Mouse (Mus musculus) liver, embryonic 13.5 days (tissue): Measurements from ENCODE around the gene Tcp1. TPM values are rescaled to one million over a fixed set of nuclear protein-coding genes. Genes with fewer than 3 reads are reported as not detected.
A peak's percentile ranks its signal among the peaks of the same experiment; 100 is the strongest.

Source experiments
- ATAC-seq: fragments of 200-750 bp; cut with Nextera tagmentation; 2 replicates; pipeline ENCODE4 v1.8.0; 2017; ENCODE audit warnings: low read depth, mild to moderate bottlenecking, moderate number of reproducible peaks, moderate library complexity
- DNase-seq: peaks from one replicate; pipeline ENCODE4 v3.0.0; 2022
- H3K27ac ChIP-seq: fragments of 300-500 bp; sonication (generic); 2 replicates; pipeline ENCODE4 v1.5.1; 2015; ENCODE audit warnings: moderate library complexity, mild to moderate bottlenecking, inconsistent platforms
- H3K27me3 ChIP-seq: fragments of 300-500 bp; sonication (generic); 2 replicates; pipeline ENCODE4 v1.6.1; 2015; ENCODE audit warnings: mild to moderate bottlenecking, inconsistent platforms
- H3K36me3 ChIP-seq: fragments of 300-500 bp; sonication (generic); 2 replicates; pipeline ENCODE4 v1.6.1; 2015; ENCODE audit warnings: mild to moderate bottlenecking, inconsistent platforms
- H3K4me1 ChIP-seq: fragments of 300-500 bp; sonication (generic); replicated peaks from 2 replicates; pipeline ENCODE4 v1.6.1; 2015; ENCODE audit warnings: inconsistent platforms
- H3K4me2 ChIP-seq: fragments of 300-500 bp; sonication (generic); 2 replicates; pipeline ENCODE4 v1.6.1; 2015; ENCODE audit warnings: inconsistent platforms, mild to moderate bottlenecking, moderate library complexity
- H3K4me3 ChIP-seq: fragments of 300-500 bp; sonication (generic); replicated peaks from 2 replicates; pipeline ENCODE4 v1.5.1; 2015; ENCODE audit warnings: mild to moderate bottlenecking, inconsistent platforms
- H3K9ac ChIP-seq: fragments of 300-500 bp; sonication (generic); 2 replicates; pipeline ENCODE4 v1.6.1; 2015; ENCODE audit warnings: mild to moderate bottlenecking, inconsistent platforms
- H3K9me3 ChIP-seq: fragments of 300-500 bp; sonication (generic); replicated peaks from 2 replicates; pipeline ENCODE4 v1.6.1; 2016; ENCODE audit warnings: inconsistent platforms
- WGBS: fragments of 180-500 bp; shearing (Covaris S2); methylation state at CpG from one replicate; pipeline ENCODE4 v1.1.7; 2015; ENCODE audit not compliant: insufficient replicate concordance; 5-methylcytosine and 5-hydroxymethylcytosine counted together
- polyA plus RNA-seq: library from polyadenylated mRNA; unstranded; fragments of >200 nt; fragmentation: Nextera tagmentation; extraction: Ambion mirVana; gene quantifications from 2 replicates; pipeline ENCODE4 v1.2.1, GENCODE M21; 2015

The Tcp1 gene
- polyA plus RNA-seq = 346 and 426 TPM in 2 replicates

- DNase-seq = no peak
- WGBS = under 1% methylated on average over 18 of the region's 18 CpGs
- H3K36me3 ChIP-seq = peaks cover 62% of the 10 kb centered on the region
- H3K4me2 ChIP-seq = peak within 1 kb of the TSS; percentile 88
- peak within 1 kb of the TSS; percentile 94 for H3K27ac ChIP-seq
- H3K4me1 ChIP-seq = peaks cover 19% of the 10 kb centered on the region
- no peaks in the 10 kb centered on the region for H3K27me3 ChIP-seq
- no peaks in the 10 kb centered on the region for H3K9me3 ChIP-seq
- H3K4me3 ChIP-seq = peak within 1 kb of the TSS; percentile 89
- ATAC-seq = no peak
- peak within 1 kb of the TSS; percentile 97 for H3K9ac ChIP-seq
Observed at GRCm38 (mm10) chr17:12915488-12915880, at the start of gene Tcp1. TSS of gene Tcp1 (plus strand) at chr17:12915701.

- H3K4me3 ChIP-seq = no peak overlapping the region
- H3K4me2 ChIP-seq = no peak overlapping the region
- H3K9me3 ChIP-seq = no peaks in the 10 kb centered on the region
- WGBS = 65% methylated on average over 10 of the region's 10 CpGs
- H3K9ac ChIP-seq = no peak overlapping the region
- H3K27ac ChIP-seq = no peak overlapping the region
- no peaks in the 10 kb centered on the region for H3K4me1 ChIP-seq
- ATAC-seq (no peak), DNase-seq (no peak)
- peaks cover 20% of the 10 kb centered on the region for H3K27me3 ChIP-seq
- H3K36me3 ChIP-seq = no peaks in the 10 kb centered on the region
Observed at GRCm38 (mm10) chr17:12866853-12867252, 48.6 kb upstream of the Tcp1 start.

DNA sequence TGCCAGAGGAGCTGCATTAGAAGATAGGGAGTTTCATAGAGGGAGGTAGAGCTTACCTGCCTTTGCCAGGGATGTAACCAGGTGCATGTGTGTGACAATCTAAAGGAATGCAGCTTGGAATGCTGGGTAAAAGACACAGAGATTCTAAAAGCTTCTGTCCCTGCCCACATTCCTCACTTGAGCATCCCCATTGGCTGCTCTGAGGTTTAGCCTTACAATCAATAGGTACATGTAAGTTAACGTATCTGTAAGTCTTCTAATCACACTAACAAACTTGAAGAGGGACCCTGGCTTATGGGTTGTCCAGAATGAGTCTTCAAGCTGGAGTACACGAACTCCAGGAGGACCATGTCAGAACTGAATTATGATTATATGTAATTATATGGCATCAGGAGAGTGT lies 47.5 kb upstream of the Tcp1 start, which contains the start of gene Mas1:
TSS of gene Mas1 (minus strand) at position 101 of the 400 bp plus-strand sequence.
- DNase-seq (no peak), ATAC-seq (no peak)
- no peak within 1 kb of the TSS for H3K4me3 ChIP-seq
- H3K4me1 ChIP-seq = no peaks in the 10 kb centered on the region
- H3K27ac ChIP-seq = no peak within 1 kb of the TSS
- 39% methylated on average over 2 of the region's 2 CpGs for WGBS
- H3K27me3 ChIP-seq = peaks cover 30% of the 10 kb centered on the region
- no peak within 1 kb of the TSS for H3K9ac ChIP-seq
- H3K36me3 ChIP-seq = no peaks in the 10 kb centered on the region
- H3K9me3 ChIP-seq = no peaks in the 10 kb centered on the region
- H3K4me2 ChIP-seq = no peak within 1 kb of the TSS

- Histone ChIP-seq H3K9ac (no peak overlapping the region), H3K27me3 (peaks cover 30% of the 10 kb centered on the region), H3K4me3 (no peak overlapping the region), H3K36me3 (no peaks in the 10 kb centered on the region), H3K27ac (no peak overlapping the region), H3K9me3 (no peaks in the 10 kb centered on the region), H3K4me1 (no peaks in the 10 kb centered on the region), H3K4me2 (no peak overlapping the region)
- no peak for DNase-seq
- no peak for ATAC-seq
- WGBS = 8% methylated on average over 4 of the region's 4 CpGs
Observed at GRCm38 (mm10) chr17:12868640-12869039, 46.9 kb upstream of the Tcp1 start.

- Histone ChIP-seq H3K4me1 (no peaks in the 10 kb centered on the region), H3K27me3 (peaks cover 35% of the 10 kb centered on the region), H3K4me3 (no peak overlapping the region), H3K36me3 (no peaks in the 10 kb centered on the region), H3K9ac (no peak overlapping the region), H3K27ac (no peak overlapping the region), H3K4me2 (no peak overlapping the region), H3K9me3 (no peaks in the 10 kb centered on the region)
- DNase-seq = no peak
- no peak for ATAC-seq
- WGBS = 57% methylated on average over 16 of the region's 16 CpGs
Observed at GRCm38 (mm10) chr17:12872275-12873028, 43.0 kb upstream of the Tcp1 start.

DNA sequence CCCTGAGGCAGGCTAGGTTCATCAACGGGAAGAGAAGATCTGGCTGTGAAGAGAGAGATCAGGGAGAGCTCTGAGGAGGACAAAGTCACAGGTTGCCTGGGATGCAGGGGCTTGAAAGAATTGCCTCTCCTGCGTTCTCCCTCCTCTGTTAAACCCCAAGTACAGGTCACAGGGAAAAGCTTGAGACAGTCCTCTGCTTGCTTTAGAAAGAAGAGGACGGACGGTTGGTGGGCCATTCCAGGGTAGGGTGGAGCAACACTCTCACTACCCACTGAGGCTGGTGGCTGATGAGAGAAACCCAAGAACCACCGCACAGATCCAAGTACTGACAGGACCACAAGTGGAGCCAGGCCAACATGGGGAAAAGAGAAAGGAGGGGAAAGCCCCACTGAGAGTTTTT lies 39.8 kb upstream of the Tcp1 start, which contains the start of gene Mrgprh:
TSS of gene Mrgprh (plus strand) at position 301 of the 400 bp plus-strand sequence.
- H3K27ac ChIP-seq = no peak within 1 kb of the TSS
- no peak for ATAC-seq
- WGBS = 47% methylated on average over 5 of the region's 5 CpGs

GRCm38 (mm10) chr17:12880178-12880577 lies 35.3 kb upstream of the Tcp1 start:
- Histone ChIP-seq H3K27me3 (peaks cover 12% of the 10 kb centered on the region; the same call in 1 of the 2 replicates), H3K4me3 (peak overlapping the region; percentile 12; the same call in 1 of the 2 replicates), H3K4me1 (peaks cover 7% of the 10 kb centered on the region; the same call in 1 of the 2 replicates), H3K4me2 (peak overlapping the region; percentile 43), H3K36me3 (no peaks in the 10 kb centered on the region), H3K9me3 (no peaks in the 10 kb centered on the region), H3K9ac (no peak overlapping the region), H3K27ac (no peak overlapping the region)
- peak; percentile 53 for DNase-seq
- 0 out of 2 replicates have a peak, but pooled peaks have one; percentile 47 for ATAC-seq
- 3% methylated on average over 14 of the region's 14 CpGs for WGBS

More for the DNA sequence above, 39.8 kb upstream of the Tcp1 start, which contains the start of gene Mrgprh:
- DNase-seq = no peak
- no peaks in the 10 kb centered on the region for H3K36me3 ChIP-seq
- no peak within 1 kb of the TSS for H3K4me3 ChIP-seq
- H3K9ac ChIP-seq = no peak within 1 kb of the TSS
- H3K9me3 ChIP-seq = no peaks in the 10 kb centered on the region
- no peak within 1 kb of the TSS for H3K4me2 ChIP-seq
- peaks cover 7% of the 10 kb centered on the region; the same call in 1 of the 2 replicates for H3K4me1 ChIP-seq
- H3K27me3 ChIP-seq = peaks cover 32% of the 10 kb centered on the region

- Histone ChIP-seq H3K27ac (no peak overlapping the region), H3K9me3 (no peaks in the 10 kb centered on the region), H3K4me3 (no peak overlapping the region), H3K4me1 (peaks cover 7% of the 10 kb centered on the region; the same call in 1 of the 2 replicates), H3K27me3 (peaks cover 12% of the 10 kb centered on the region; the same call in 1 of the 2 replicates), H3K4me2 (no peak overlapping the region), H3K9ac (no peak overlapping the region), H3K36me3 (no peaks in the 10 kb centered on the region)
- WGBS = 54% methylated on average over 1 of the region's 1 CpGs
- ATAC-seq (no peak), DNase-seq (no peak)
Observed at GRCm38 (mm10) chr17:12881216-12881615, 34.3 kb upstream of the Tcp1 start.

GRCm38 (mm10) chr17:12886620-12887019 lies 28.9 kb upstream of the Tcp1 start:
- no peaks in the 10 kb centered on the region for H3K27me3 ChIP-seq
- peaks cover 11% of the 10 kb centered on the region; the same call in 1 of the 2 replicates for H3K36me3 ChIP-seq
- H3K4me2 ChIP-seq = no peak overlapping the region
- no peaks in the 10 kb centered on the region for H3K9me3 ChIP-seq
- DNase-seq (no peak), ATAC-seq (no peak)
- WGBS = 34% methylated on average over 6 of the region's 6 CpGs
- H3K4me3 ChIP-seq = no peak overlapping the region
- no peaks in the 10 kb centered on the region for H3K4me1 ChIP-seq
- H3K27ac ChIP-seq = no peak overlapping the region
- no peak overlapping the region for H3K9ac ChIP-seq

DNA sequence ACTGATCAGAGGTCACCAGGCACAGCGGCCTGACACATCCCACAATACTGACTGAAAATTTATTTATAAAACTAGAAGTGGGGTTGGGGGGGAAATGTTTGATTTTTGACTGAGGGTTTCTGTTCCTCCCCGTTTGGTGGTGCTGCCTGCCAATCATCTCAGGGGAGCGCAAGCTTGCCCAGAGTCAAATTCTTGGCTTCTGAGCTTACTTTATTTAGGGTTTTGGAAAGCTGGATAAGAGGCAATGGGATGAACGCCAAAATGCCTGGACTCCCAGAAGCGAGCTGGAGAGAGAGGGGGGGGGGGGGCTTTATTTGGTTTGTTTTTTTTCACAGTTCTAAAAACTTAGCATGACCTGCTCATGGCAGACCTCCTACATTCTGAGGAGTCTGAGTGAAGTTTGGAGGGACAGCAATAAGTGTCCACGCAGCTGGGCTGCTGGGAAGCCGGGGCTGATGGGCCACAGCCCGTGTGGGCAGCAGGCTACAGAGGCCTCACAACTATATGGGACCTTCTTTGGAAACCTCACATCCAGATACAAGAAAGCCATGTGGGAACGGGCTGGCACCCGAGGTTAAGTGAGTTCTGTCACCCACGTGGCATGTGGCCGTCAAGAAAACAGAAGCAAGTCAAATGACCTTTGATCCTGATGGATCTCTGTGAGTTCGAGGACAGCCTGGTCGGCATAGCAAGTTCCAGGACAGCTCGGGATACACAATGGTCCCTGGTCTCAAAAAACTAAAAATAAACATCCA lies 28.3 kb upstream of the Tcp1 start:
- Histone ChIP-seq H3K9me3 (no peaks in the 10 kb centered on the region), H3K27me3 (no peaks in the 10 kb centered on the region), H3K36me3 (peaks cover 16% of the 10 kb centered on the region; the same call in 1 of the 2 replicates), H3K4me1 (no peaks in the 10 kb centered on the region), H3K9ac (no peak overlapping the region), H3K27ac (no peak overlapping the region), H3K4me2 (no peak overlapping the region), H3K4me3 (no peak overlapping the region)
- ATAC-seq (no peak), DNase-seq (no peak)
- 70% methylated on average over 15 of the region's 15 CpGs for WGBS

DNA sequence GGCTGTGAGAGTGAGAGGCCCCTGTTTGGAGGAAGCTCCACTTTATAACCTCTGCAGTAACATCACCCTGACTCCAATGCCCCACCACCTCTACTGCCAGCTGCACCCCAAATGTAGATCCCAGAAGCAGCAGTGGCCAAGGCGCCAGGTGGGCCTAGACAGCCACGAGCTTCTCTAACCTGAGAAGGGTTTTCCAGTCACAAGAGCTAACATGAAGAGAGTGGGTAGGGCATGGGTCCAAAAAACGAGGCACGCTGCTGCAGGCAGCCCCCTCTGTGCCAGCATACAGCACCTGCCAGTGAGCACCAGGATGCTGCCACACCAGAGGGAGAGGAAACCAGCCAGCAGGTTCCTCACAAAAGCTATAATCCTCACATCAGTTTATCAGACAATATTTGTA lies 24.4 kb upstream of the Tcp1 start:
- no peak for DNase-seq
- ATAC-seq = no peak
- Histone ChIP-seq H3K4me2 (no peak overlapping the region), H3K36me3 (peaks cover 26% of the 10 kb centered on the region; the same call in 1 of the 2 replicates), H3K4me1 (no peaks in the 10 kb centered on the region), H3K27ac (no peak overlapping the region), H3K9me3 (no peaks in the 10 kb centered on the region), H3K27me3 (no peaks in the 10 kb centered on the region), H3K4me3 (no peak overlapping the region), H3K9ac (no peak overlapping the region)
- WGBS = 77% methylated on average over 4 of the region's 4 CpGs
